Mouse (Mus musculus) G1E (cell line): ENCODE results near the gene Rab5if. TPM values are rescaled to one million over a fixed set of nuclear protein-coding genes. Genes with fewer than 3 reads are reported as not detected.
"Not testable (repeated sequence)": the region's sequence is repeated elsewhere in the genome, so short reads cannot be mapped to it uniquely, and the experiment has no call there.

Source experiments
- ATAC-seq: 2 replicates; pipeline ENCODE4 v1.8.0; 2016; ENCODE audit warnings: mild to moderate bottlenecking; ENCODE audit not compliant: insufficient number of reproducible peaks, poor library complexity, low FRiP score, severe bottlenecking; ENCODE audit errors: extremely low read depth
- DNase-seq: peaks from one replicate; pipeline ENCODE4 v3.0.0; 2012; ENCODE audit warnings: low spot score
- H3K27me3 ChIP-seq: 2 replicates; pipeline ENCODE4 v1.6.1; 2012; ENCODE audit warnings: mild to moderate bottlenecking, low read length, inconsistent platforms; ENCODE audit not compliant: insufficient read depth
- H3K36me3 ChIP-seq: replicated peaks from 2 replicates; pipeline ENCODE3; 2012; ENCODE audit warnings: mild to moderate bottlenecking, inconsistent platforms
- H3K4me1 ChIP-seq: 2 replicates; pipeline ENCODE4 v1.6.1; 2012; ENCODE audit warnings: low read depth, low read length, inconsistent platforms, mixed read lengths; ENCODE audit not compliant: insufficient read depth
- H3K4me3 ChIP-seq: 2 replicates; pipeline ENCODE4 v1.5.1; 2012; ENCODE audit warnings: low read depth, mild to moderate bottlenecking, inconsistent platforms, low read length, moderate library complexity, mixed read lengths
- H3K9me3 ChIP-seq: replicated peaks from 2 replicates; pipeline ENCODE4 v1.6.1; 2012; ENCODE audit warnings: inconsistent platforms
- CTCF ChIP-seq: IDR thresholded peaks from 2 replicates; pipeline ENCODE4 v1.5.1; 2012; ENCODE audit warnings: low read depth, low read length, inconsistent platforms, mixed read lengths
- GATA1 ChIP-seq: IDR thresholded peaks from 2 replicates; pipeline ENCODE4 v1.6.1; 2012; ENCODE audit warnings: borderline replicate concordance, low read length, inconsistent platforms, mixed read lengths
- GATA2 ChIP-seq: IDR thresholded peaks from 2 replicates; pipeline ENCODE4 v1.6.1; 2012; ENCODE audit warnings: low read depth, low read length, inconsistent platforms, borderline replicate concordance
- POLR2AphosphoS5 ChIP-seq: IDR thresholded peaks from 2 replicates; pipeline ENCODE4 v1.6.1; 2012; ENCODE audit warnings: low read depth, low read length, inconsistent platforms; ENCODE audit not compliant: insufficient replicate concordance
- TAL1 ChIP-seq: conservative IDR thresholded peaks from 2 replicates; pipeline ENCODE4 v1.6.1; 2012; ENCODE audit warnings: low read depth, low read length, inconsistent platforms, mixed read lengths
- polyA plus RNA-seq: library from polyadenylated mRNA; stranded (reverse); fragments of >175 nt; gene quantifications from 2 replicates; pipeline ENCODE4 v1.2.3, GENCODE M21; 2012
- total RNA-seq, 2 experiments: library from RNA; stranded (forward) in 1 of 2; stranded (reverse) in 1 of 2; fragments of 200-1000 nt in 1 of 2; fragments of >200 nt in 1 of 2; fragmentation: Nextera tagmentation in 1 of 2; gene quantifications; 2 replicates each; pipeline ENCODE4 v1.2.3; 2014 to 2017

Rab5if gene
- total RNA-seq (2014; fragmentation: Nextera tagmentation) = 97.3 and 108 TPM in 2 replicates
- total RNA-seq (2017) = 210 and 302 TPM in 2 replicates
- 103 and 173 TPM in 2 replicates for polyA plus RNA-seq

- DNase-seq = peak; percentile 89
- no peaks in the 10 kb centered on the region for H3K27me3 ChIP-seq
- peaks cover 48% of the 10 kb centered on the region for H3K4me1 ChIP-seq
- TF ChIP-seq POLR2AphosphoS5 (no peak), CTCF (0 out of 2 replicates have a peak, but pooled peaks have one; percentile 28)
- H3K9me3 ChIP-seq = no peaks in the 10 kb centered on the region
- peaks cover 64% of the 10 kb centered on the region for H3K36me3 ChIP-seq
- peak; percentile 79 for ATAC-seq
- H3K4me3 ChIP-seq = peak within 1 kb of the TSS; percentile 98
Measured at GRCm38 (mm10) chr2:156862772-156863486, at the start of gene Rab5if. TSS of gene Rab5if (plus strand) at chr2:156863128.

GRCm38 (mm10) chr2:156814344-156814801 is 48.6 kb upstream of the Rab5if start:
- Histone ChIP-seq H3K27me3 (peaks cover 20% of the 10 kb centered on the region), H3K4me1 (peaks cover 8% of the 10 kb centered on the region; the same call in 1 of the 2 replicates), H3K4me3 (no peak overlapping the region), H3K36me3 (no peaks in the 10 kb centered on the region), H3K9me3 (no peaks in the 10 kb centered on the region)
- no peak for DNase-seq
- ATAC-seq = no peak
- TF ChIP-seq POLR2AphosphoS5 (no peak), GATA2 (no peak), CTCF (no peak), TAL1 (no peak), GATA1 (no peak)

GRCm38 (mm10) chr2:156814893-156815292 is 48.0 kb upstream of the Rab5if start:
- no peak for DNase-seq

GRCm38 (mm10) chr2:156815412-156815811 is 47.5 kb upstream of the Rab5if start:
- TF ChIP-seq GATA1 = no peak
- TF ChIP-seq CTCF = no peak
- TF ChIP-seq TAL1 = no peak
- TF ChIP-seq GATA2 = no peak
- no peak for TF ChIP-seq POLR2AphosphoS5
- Histone ChIP-seq H3K4me3 (no peak overlapping the region), H3K27me3 (peaks cover 27% of the 10 kb centered on the region), H3K9me3 (no peaks in the 10 kb centered on the region), H3K4me1 (no peaks in the 10 kb centered on the region), H3K36me3 (no peaks in the 10 kb centered on the region)
- DNase-seq (no peak), ATAC-seq (no peak)

More at GRCm38 (mm10) chr2:156814893-156815292, 48.0 kb upstream of the Rab5if start:
- H3K36me3 ChIP-seq = no peaks in the 10 kb centered on the region
- TF ChIP-seq GATA1 = no peak
- no peak for TF ChIP-seq TAL1
- no peak for TF ChIP-seq POLR2AphosphoS5
- no peak for TF ChIP-seq GATA2
- no peak for TF ChIP-seq CTCF
- H3K4me3 ChIP-seq = no peak overlapping the region
- no peaks in the 10 kb centered on the region for H3K9me3 ChIP-seq
- no peak for ATAC-seq
- peaks cover 24% of the 10 kb centered on the region for H3K27me3 ChIP-seq
- peaks cover 3% of the 10 kb centered on the region; the same call in 1 of the 2 replicates for H3K4me1 ChIP-seq

- Histone ChIP-seq H3K4me3 (no peak overlapping the region), H3K27me3 (peaks cover 27% of the 10 kb centered on the region), H3K4me1 (no peaks in the 10 kb centered on the region), H3K9me3 (no peaks in the 10 kb centered on the region), H3K36me3 (no peaks in the 10 kb centered on the region)
- TF ChIP-seq CTCF (no peak), GATA2 (no peak), POLR2AphosphoS5 (no peak), GATA1 (no peak), TAL1 (no peak)
- DNase-seq (no peak), ATAC-seq (no peak)
Measured at GRCm38 (mm10) chr2:156816116-156816515, 46.8 kb upstream of the Rab5if start.

- H3K27me3 ChIP-seq, H3K36me3 ChIP-seq, DNase-seq, H3K4me3 ChIP-seq, H3K4me1 ChIP-seq, ATAC-seq: not testable (repeated sequence)
- peaks cover 13% of the 10 kb centered on the region for H3K9me3 ChIP-seq
Measured at GRCm38 (mm10) chr2:156825128-156825527, 37.8 kb upstream of the Rab5if start.
